19 mouse cellular contexts compared by ENCODE assay signal in genomic region chr16:31687766-31688165, GRCm38 (mm10).
"Had no signal": no experiment of that assay in that cellular context is flagged by ENCODE, and none has a peak within 500 bp of the region (broad histone marks: within the 10 kb centered on the region; RNA-seq: fewer than 3 reads in every experiment).

No protein-coding gene starts in this region.

- DNase-seq: lung, adult 18-20 months; lung, embryonic 14.5 days; lung, postnatal 10 days; lung, postnatal 4 days; retina, postnatal 1 day; right cerebral cortex, adult 18-20 months; right cerebral cortex, postnatal 25 days; right cerebral cortex, postnatal 4 days; spleen, adult 18-20 months; thymus, adult 18-20 months; thymus, postnatal 14 days; thymus, postnatal 36 days had no signal

- H3K36me3 ChIP-seq: midbrain, embryonic 13.5 days; midbrain, embryonic 15.5 days; neural tube, embryonic 15.5 days had no signal

- H3K27me3 ChIP-seq: liver, embryonic 15.5 days; midbrain, embryonic 13.5 days; midbrain, embryonic 15.5 days; neural tube, embryonic 13.5 days; neural tube, embryonic 15.5 days had no signal

- H3K9ac ChIP-seq: liver, embryonic 15.5 days; lung, embryonic 14.5 days; midbrain, embryonic 13.5 days; midbrain, embryonic 15.5 days; neural tube, embryonic 13.5 days; neural tube, embryonic 15.5 days had no signal

- H3K4me2 ChIP-seq: liver, embryonic 15.5 days; lung, embryonic 14.5 days; midbrain, embryonic 13.5 days; midbrain, embryonic 15.5 days; neural tube, embryonic 13.5 days; neural tube, embryonic 15.5 days had no signal

- H3K9me3 ChIP-seq: liver, embryonic 15.5 days; midbrain, embryonic 10.5 days; midbrain, embryonic 13.5 days; midbrain, embryonic 15.5 days; neural tube, embryonic 13.5 days; neural tube, embryonic 15.5 days had no signal

- ATAC-seq: midbrain, embryonic 13.5 days; midbrain, embryonic 15.5 days had no signal

- H3K4me1 ChIP-seq: midbrain, embryonic 10.5 days; midbrain, embryonic 13.5 days; midbrain, embryonic 15.5 days; neural tube, embryonic 13.5 days; neural tube, embryonic 15.5 days had no signal

- H3K27ac ChIP-seq: liver, embryonic 15.5 days; midbrain, embryonic 10.5 days; midbrain, embryonic 13.5 days; midbrain, embryonic 15.5 days; neural tube, embryonic 13.5 days; neural tube, embryonic 15.5 days had no signal

- H3K4me3 ChIP-seq: liver, embryonic 15.5 days; midbrain, embryonic 10.5 days; midbrain, embryonic 13.5 days; midbrain, embryonic 15.5 days; myocyte; neural tube, embryonic 13.5 days; neural tube, embryonic 15.5 days had no signal
